Mouse (Mus musculus) forebrain, embryonic 12.5 days (tissue): ENCODE measurements around the gene Gm20388. TPM values are rescaled to one million over a fixed set of nuclear protein-coding genes. Genes with fewer than 3 reads are reported as not detected.

Source experiments
- ATAC-seq: fragments of 200-750 bp; cut with Nextera tagmentation; 2 replicates; pipeline ENCODE4 v1.8.0; 2017; ENCODE audit warnings: moderate TSS enrichment; ENCODE audit not compliant: low FRiP score
- H3K27ac ChIP-seq: fragments of 300-500 bp; sonication (generic); 2 replicates; pipeline ENCODE4 v1.5.1; 2016; ENCODE audit warnings: mild to moderate bottlenecking
- H3K27me3 ChIP-seq: fragments of 300-500 bp; sonication (generic); 2 replicates; pipeline ENCODE4 v1.6.1; 2016; ENCODE audit warnings: mild to moderate bottlenecking
- H3K36me3 ChIP-seq: fragments of 300-500 bp; sonication (generic); replicated peaks from 2 replicates; pipeline ENCODE4 v1.6.1; 2016; ENCODE audit warnings: mild to moderate bottlenecking
- H3K4me1 ChIP-seq: fragments of 300-500 bp; sonication (generic); 2 replicates; pipeline ENCODE4 v1.6.1; 2016
- H3K4me2 ChIP-seq: fragments of 300-500 bp; sonication (generic); 2 replicates; pipeline ENCODE4 v1.6.1; 2016; ENCODE audit warnings: mild to moderate bottlenecking, moderate library complexity
- H3K4me3 ChIP-seq: fragments of 300-500 bp; sonication (generic); replicated peaks from 2 replicates; pipeline ENCODE4 v1.5.1; 2016; ENCODE audit warnings: mild to moderate bottlenecking
- H3K9ac ChIP-seq: fragments of 300-500 bp; sonication (generic); 2 replicates; pipeline ENCODE4 v1.6.1; 2016; ENCODE audit warnings: mild to moderate bottlenecking
- H3K9me3 ChIP-seq: fragments of 300-500 bp; sonication (generic); 2 replicates; pipeline ENCODE4 v1.6.1; 2016
- WGBS: fragments of 180-500 bp; shearing (Covaris S2); methylation state at CpG from one replicate; pipeline ENCODE4 v1.1.7; 2016; 5-methylcytosine and 5-hydroxymethylcytosine counted together
- polyA plus RNA-seq: library from polyadenylated mRNA; unstranded; fragments of >200 nt; fragmentation: Nextera tagmentation; extraction: Ambion mirVana; gene quantifications from 2 replicates; pipeline ENCODE4 v1.2.1, GENCODE M21; 2016

Gm20388 gene
- polyA plus RNA-seq, 1 experiment from 2014 or later, result not detected

DNA sequence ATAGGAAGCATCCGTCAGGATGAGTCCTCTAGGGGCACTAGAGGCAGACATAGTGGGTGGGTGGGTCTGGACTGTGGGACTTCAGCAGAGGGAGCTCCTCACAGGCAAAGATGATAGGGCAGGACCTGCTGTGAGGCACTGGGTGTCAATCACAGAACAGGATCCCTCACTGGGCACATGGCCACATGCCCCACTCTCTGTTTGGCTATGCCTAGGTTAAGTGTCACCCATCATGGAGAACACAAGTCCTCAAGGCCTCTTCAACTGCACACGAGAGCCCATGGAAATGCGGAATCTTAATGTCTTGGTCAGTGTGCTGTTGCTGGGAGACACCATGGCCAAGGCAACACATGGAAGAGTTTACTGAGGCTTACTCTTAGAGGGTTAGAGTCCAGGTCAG lies 2617.3 kb downstream of the Gm20388 start:
- no peak overlapping the region for H3K4me2 ChIP-seq
- peaks cover 23% of the 10 kb centered on the region for H3K4me1 ChIP-seq
- no peaks in the 10 kb centered on the region for H3K36me3 ChIP-seq
- no peak for ATAC-seq
- H3K9ac ChIP-seq, result no peak overlapping the region
- no peak overlapping the region for H3K27ac ChIP-seq
- peaks cover 30% of the 10 kb centered on the region for H3K27me3 ChIP-seq
- WGBS, result 92% methylated on average over 3 of the region's 3 CpGs
- H3K4me3 ChIP-seq, result no peak overlapping the region
- no peaks in the 10 kb centered on the region for H3K9me3 ChIP-seq

DNA sequence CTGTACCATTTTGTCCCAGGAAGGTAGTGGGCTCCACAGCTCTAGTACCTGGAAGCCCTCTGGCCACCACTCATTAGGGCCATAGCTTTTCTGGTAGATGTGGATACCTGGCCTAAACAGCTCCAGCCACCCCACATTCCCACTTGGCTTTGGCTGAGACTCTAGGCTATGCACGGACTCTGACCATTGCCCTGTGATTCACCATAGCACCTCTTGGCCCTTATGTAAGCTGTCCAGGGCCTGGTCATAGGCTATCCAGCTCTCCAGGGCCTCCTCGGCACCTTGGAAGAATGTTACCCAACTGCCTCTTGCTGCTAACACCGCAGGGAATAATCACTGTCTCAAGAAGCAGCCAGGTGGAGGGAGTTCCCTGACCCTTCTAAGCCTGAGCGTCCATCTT lies 2618.5 kb downstream of the Gm20388 start:
- Histone ChIP-seq H3K27me3 (peaks cover 25% of the 10 kb centered on the region), H3K36me3 (no peaks in the 10 kb centered on the region), H3K4me2 (no peak overlapping the region), H3K4me3 (no peak overlapping the region), H3K4me1 (peaks cover 10% of the 10 kb centered on the region), H3K9ac (no peak overlapping the region), H3K27ac (no peak overlapping the region), H3K9me3 (no peaks in the 10 kb centered on the region)
- 91% methylated on average over 4 of the region's 4 CpGs for WGBS
- no peak for ATAC-seq

DNA sequence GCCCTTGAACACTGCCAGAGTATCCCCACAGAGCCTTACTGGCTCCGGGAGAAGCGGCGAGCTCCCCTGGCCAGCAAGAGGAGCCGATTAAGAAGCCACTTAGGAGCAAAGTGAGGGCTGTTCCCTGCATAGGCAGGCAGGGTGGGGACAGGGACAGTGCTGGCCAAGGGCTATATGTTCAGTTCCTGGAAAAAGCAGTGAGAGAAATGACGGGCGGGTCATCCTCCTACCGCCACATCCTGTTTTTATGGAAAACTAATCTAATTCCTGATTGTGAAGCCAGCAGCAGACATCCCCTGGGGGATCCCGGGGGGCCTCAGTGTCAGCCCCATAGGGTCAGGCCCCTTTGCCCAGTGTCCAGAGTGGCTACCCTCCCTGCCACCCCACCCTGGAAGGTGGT lies 2620.7 kb downstream of the Gm20388 start:
- H3K4me1 ChIP-seq, result no peaks in the 10 kb centered on the region
- no peaks in the 10 kb centered on the region for H3K9me3 ChIP-seq
- no peaks in the 10 kb centered on the region for H3K36me3 ChIP-seq
- H3K4me3 ChIP-seq, result no peak overlapping the region
- H3K27me3 ChIP-seq, result peaks cover 6% of the 10 kb centered on the region; the same call in 1 of the 2 replicates
- H3K27ac ChIP-seq, result no peak overlapping the region
- WGBS, result 87% methylated on average over 8 of the region's 8 CpGs
- H3K9ac ChIP-seq, result no peak overlapping the region
- no peak overlapping the region for H3K4me2 ChIP-seq
- ATAC-seq, result no peak

DNA sequence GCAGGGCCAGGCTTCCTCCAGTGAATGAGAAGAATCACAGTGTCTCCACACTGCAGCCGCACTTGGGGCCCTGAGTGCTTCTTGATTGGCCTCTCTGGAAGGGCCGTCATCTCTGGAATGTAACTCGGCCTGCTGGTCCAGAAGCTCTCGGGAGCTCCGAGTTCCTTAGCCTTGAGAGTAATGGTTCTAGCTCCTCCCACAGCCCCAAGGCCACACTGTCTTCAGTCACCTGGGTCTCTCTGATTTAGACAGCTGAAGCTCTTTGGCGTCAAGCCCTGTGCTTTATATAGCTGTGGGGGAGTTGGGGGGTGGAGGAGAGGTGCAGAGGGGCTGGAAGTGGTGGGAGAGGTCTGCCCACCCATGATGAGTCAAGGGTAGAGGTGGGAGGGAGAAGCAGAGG lies 2626.4 kb downstream of the Gm20388 start:
- Histone ChIP-seq H3K9me3 (no peaks in the 10 kb centered on the region), H3K27me3 (no peaks in the 10 kb centered on the region), H3K4me2 (no peak overlapping the region), H3K36me3 (no peaks in the 10 kb centered on the region), H3K27ac (no peak overlapping the region), H3K4me3 (no peak overlapping the region), H3K9ac (no peak overlapping the region), H3K4me1 (peaks cover 8% of the 10 kb centered on the region; the same call in 1 of the 2 replicates)
- no peak for ATAC-seq
- WGBS, result 70% methylated on average over 6 of the region's 6 CpGs

DNA sequence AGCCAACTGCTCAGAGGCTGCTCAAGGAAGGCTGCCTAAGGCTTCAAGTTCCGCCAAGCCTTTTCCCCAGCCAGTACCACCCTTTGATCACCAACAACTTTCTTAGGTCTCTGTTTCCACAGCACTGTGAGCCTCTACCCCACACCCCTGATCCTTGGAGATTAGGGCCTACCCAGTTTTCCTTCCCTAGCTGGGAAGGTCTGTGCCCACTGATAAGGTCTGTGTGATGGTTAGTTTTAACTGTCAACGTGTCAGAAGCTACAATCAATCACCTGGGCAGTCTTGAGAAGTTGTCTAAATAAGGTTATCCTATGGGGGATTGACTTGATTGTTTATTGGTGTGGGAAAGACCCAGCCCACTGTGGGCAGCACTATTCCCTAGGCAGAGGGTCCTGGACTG lies 2627.2 kb downstream of the Gm20388 start:
- no peak for ATAC-seq
- Histone ChIP-seq H3K4me3 (no peak overlapping the region), H3K9ac (no peak overlapping the region), H3K9me3 (no peaks in the 10 kb centered on the region), H3K36me3 (no peaks in the 10 kb centered on the region), H3K4me2 (no peak overlapping the region), H3K27ac (no peak overlapping the region), H3K4me1 (peaks cover 8% of the 10 kb centered on the region; the same call in 1 of the 2 replicates), H3K27me3 (no peaks in the 10 kb centered on the region)
- 87% methylated on average over 2 of the region's 2 CpGs for WGBS

DNA sequence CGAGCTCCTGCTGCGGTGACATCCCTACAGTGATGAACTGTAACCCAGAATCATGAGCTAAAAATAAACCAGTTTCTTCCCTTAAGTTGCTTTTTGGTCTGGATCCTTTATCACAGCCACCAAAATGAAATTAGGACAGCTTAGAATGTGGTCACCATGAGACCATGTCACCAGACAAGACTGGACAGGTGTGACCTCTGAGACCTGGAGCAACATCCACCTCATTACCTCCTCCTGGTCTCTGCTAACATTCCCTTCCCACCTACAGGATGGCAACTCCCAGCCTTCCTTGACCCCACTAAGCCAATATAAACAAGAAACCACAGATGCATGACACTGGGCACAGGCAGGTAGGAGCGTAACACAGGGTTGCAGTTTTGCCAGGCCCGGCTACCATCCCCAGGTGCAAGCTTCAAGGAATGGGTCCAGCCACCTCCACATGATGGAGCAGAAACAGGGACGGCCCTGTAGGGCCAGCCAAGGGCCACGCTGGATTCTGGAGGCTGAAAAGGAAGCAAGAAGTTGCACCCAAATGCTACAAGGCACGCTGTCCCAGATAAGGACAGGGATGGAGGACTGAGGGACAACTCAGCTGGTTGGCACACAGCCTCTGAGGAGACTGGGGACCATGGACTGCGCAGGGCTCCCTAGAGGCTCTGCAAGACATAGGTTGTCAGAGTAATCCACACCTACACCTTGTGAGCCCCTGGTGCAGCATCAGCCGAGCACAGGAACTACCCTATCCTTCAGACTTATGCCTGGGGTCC lies 2627.9 kb downstream of the Gm20388 start:
- 86% methylated on average over 9 of the region's 9 CpGs for WGBS
- H3K27me3 ChIP-seq, result no peaks in the 10 kb centered on the region
- no peak overlapping the region for H3K4me3 ChIP-seq
- H3K4me2 ChIP-seq, result no peak overlapping the region
- H3K9ac ChIP-seq, result no peak overlapping the region
- ATAC-seq, result no peak
- no peaks in the 10 kb centered on the region for H3K9me3 ChIP-seq
- H3K4me1 ChIP-seq, result peaks cover 8% of the 10 kb centered on the region; the same call in 1 of the 2 replicates
- H3K36me3 ChIP-seq, result no peaks in the 10 kb centered on the region
- H3K27ac ChIP-seq, result no peak overlapping the region

DNA sequence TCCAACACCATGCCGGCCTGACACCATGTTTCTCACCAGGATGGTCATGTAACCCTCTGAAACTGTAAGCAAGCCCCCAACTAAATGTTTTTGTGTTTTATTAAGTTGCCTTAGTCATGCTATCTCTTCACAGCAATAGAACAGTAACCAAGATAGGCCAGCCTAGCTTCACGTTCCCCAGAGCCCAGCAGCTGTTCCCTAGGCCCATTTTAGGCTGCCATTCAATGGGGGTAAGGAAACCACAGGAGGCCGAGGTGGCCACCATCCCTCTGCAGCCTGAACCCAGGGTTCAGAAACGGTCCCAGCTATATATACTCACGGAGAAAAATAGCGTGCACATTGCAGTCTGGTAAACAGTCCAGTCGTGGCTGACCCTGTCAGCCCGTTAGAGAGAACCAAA lies 2633.5 kb downstream of the Gm20388 start:
- no peak overlapping the region for H3K27ac ChIP-seq
- ATAC-seq, result no peak
- no peak overlapping the region for H3K4me2 ChIP-seq
- WGBS, result 92% methylated on average over 8 of the region's 8 CpGs
- no peak overlapping the region for H3K4me3 ChIP-seq
- no peaks in the 10 kb centered on the region for H3K9me3 ChIP-seq
- peaks cover 3% of the 10 kb centered on the region; the same call in 1 of the 2 replicates for H3K4me1 ChIP-seq
- peaks cover 10% of the 10 kb centered on the region for H3K27me3 ChIP-seq
- H3K36me3 ChIP-seq, result no peaks in the 10 kb centered on the region
- H3K9ac ChIP-seq, result no peak overlapping the region

DNA sequence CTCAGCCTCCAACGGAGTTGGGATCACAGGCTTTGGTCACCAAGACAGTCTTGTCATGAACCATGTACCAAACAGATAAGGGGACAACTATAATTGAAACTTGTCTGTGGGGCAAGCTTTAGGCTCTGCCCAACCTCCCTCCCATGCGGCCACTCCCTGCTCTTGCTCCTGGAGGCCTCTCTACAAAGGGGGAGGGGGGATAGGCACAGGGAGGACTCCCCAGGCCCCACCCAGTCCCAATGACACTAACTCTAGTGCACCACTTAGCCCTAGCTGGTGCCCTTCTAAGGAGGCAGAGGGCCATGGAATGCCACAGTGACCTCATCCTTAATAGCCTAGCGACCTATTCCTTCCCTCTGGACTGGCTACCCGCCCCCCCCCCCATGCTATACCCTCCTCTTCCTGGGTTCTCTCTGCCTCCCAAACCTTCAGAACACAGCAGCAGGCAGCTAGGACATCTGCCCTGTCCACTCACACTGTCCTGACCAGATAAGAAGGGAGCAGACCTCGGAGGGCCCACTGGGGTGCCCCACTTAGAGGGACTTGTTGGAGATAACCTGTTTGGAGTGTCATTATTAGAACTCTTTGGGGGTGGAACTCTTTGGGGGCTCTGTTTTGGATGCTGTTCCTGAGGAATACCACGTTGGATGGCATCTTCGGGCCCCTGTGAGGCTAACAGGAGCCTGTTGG lies 2635.6 kb downstream of the Gm20388 start:
- Histone ChIP-seq H3K27me3 (peaks cover 31% of the 10 kb centered on the region), H3K4me1 (peaks cover 12% of the 10 kb centered on the region), H3K4me3 (no peak overlapping the region), H3K36me3 (no peaks in the 10 kb centered on the region), H3K4me2 (no peak overlapping the region), H3K9ac (no peak overlapping the region), H3K9me3 (no peaks in the 10 kb centered on the region), H3K27ac (no peak overlapping the region)
- no peak for ATAC-seq
- WGBS, result 86% methylated on average over 6 of the region's 7 CpGs

DNA sequence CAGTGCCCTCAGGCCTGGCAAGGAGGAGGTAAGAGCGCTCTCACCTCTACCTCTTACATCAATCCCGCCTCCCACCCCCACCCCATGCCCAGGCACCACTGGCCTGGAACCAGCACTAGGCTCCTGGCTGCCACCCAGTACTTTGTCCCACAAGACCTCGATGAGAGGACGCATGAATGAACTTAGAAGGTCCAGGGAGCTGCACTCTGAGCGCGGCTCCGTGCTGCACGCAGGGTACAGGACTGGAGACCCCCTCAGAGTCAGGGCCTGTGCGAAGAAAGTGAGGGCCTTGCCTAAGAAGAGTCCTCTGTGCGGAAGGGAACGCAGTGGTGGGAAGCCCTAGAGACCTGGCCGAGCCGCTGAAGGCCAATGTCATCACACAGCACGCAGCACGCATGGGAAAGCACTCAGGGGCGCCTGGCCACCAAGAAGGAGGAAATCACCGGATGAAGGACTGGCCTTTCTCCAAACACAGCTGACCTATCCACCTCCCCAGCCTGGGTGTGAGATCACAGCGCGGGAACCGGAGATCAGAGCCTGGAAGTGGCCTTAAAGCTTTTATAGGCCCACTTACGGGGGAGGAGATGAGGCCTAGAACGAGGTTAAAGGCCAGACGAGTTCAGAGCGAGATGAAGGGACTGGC lies 2636.3 kb downstream of the Gm20388 start:
- Histone ChIP-seq H3K27ac (no peak overlapping the region), H3K4me1 (peaks cover 14% of the 10 kb centered on the region), H3K4me3 (no peak overlapping the region), H3K4me2 (0 out of 2 replicates have a peak overlapping the region, but pooled peaks have one; percentile 4), H3K36me3 (no peaks in the 10 kb centered on the region), H3K27me3 (peaks cover 38% of the 10 kb centered on the region), H3K9ac (no peak overlapping the region), H3K9me3 (no peaks in the 10 kb centered on the region)
- whole genome bisulfite sequencing, result 84% methylated on average over 24 of the region's 24 CpGs
- ATAC-seq, result no peak

DNA sequence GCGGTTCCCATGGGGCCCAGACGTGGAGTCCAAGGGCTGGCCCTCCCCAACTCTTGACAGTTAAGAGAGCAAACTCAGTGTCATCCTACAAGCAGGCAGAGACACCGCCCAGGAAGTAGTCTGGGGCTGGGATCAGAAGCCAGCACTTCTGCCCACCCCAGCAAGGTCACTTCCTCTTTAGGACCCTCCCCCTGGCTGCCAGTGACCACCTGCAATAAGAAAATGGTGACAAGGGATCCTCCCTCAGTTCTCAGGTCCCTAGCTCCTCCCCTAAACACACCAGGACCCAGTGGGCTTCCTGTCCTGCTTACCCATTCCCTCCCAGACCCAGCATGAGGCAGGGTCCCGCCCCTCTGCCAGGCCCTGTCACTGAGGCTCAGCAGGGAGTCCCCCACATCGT lies 2637.2 kb downstream of the Gm20388 start:
- Histone ChIP-seq H3K9me3 (no peaks in the 10 kb centered on the region), H3K4me1 (peaks cover 14% of the 10 kb centered on the region), H3K27me3 (peaks cover 41% of the 10 kb centered on the region), H3K36me3 (no peaks in the 10 kb centered on the region), H3K4me3 (no peak overlapping the region), H3K27ac (no peak overlapping the region), H3K9ac (no peak overlapping the region), H3K4me2 (no peak overlapping the region)
- no peak for ATAC-seq
- 26% methylated on average over 5 of the region's 5 CpGs for WGBS

DNA sequence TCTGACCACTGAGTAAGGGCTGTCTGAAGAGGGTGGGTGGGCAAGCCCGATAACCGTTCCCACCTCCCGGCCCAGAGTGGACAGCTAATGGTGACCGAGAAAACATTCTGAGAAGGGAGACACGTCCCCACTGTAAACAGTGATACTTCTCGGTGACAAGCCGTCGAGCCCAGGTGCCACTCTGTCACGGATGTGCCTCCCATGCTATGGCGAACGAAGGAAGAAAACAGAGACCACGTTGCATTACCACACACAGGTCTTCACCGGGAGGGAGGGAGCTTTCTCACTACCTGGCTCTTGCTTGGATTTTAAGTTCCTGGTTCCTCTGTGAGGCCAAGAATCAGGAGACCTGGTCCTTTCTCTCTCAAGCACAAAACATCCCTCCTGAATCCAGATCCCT lies 2637.7 kb downstream of the Gm20388 start:
- Histone ChIP-seq H3K36me3 (no peaks in the 10 kb centered on the region), H3K4me2 (no peak overlapping the region), H3K4me3 (no peak overlapping the region), H3K9me3 (no peaks in the 10 kb centered on the region), H3K27ac (no peak overlapping the region), H3K4me1 (peaks cover 14% of the 10 kb centered on the region), H3K27me3 (peaks cover 41% of the 10 kb centered on the region), H3K9ac (no peak overlapping the region)
- ATAC-seq, result no peak
- 81% methylated on average over 13 of the region's 13 CpGs for WGBS

DNA sequence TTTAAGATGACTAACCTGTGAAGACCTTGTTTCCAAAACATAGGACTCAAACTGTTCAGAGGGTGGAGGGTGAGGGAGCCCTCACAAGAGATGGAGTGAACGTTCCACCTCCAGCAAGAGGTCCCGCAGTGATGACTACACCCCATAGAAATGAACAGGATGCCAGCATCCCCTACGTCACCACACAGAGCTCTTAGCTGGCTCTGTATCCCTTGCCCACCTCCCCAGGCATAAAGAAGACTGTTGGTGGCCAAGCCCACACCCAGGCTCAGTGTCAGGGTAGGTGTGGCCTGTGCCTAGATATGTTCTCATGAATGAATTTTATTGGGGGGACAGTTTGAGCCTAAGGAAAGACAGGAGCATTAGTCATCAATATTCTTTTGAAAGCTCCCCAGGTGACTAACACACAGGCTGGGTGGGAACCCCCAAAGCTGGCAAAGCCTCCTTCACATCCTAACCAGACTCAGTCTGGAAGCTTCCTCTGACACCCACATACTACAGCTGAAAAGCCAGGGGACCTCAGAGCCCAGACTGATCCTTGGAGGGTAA lies 2638.3 kb downstream of the Gm20388 start:
- Histone ChIP-seq H3K27ac (no peak overlapping the region), H3K4me3 (no peak overlapping the region), H3K36me3 (no peaks in the 10 kb centered on the region), H3K9ac (no peak overlapping the region), H3K27me3 (peaks cover 41% of the 10 kb centered on the region), H3K9me3 (no peaks in the 10 kb centered on the region), H3K4me1 (peaks cover 14% of the 10 kb centered on the region), H3K4me2 (no peak overlapping the region)
- ATAC-seq, result no peak
- WGBS, result 83% methylated on average over 3 of the region's 3 CpGs
